Mouse (Mus musculus) midbrain, embryonic 13.5 days (tissue): ENCODE data around the gene Dusp15. TPM values are rescaled to one million over a fixed set of nuclear protein-coding genes. Genes with fewer than 3 reads are reported as not detected.

ENCODE experiments used
- ATAC-seq: fragments of 200-750 bp; cut with Nextera tagmentation; 2 replicates; pipeline ENCODE4 v1.8.0; 2017; ENCODE audit warnings: mild to moderate bottlenecking, moderate TSS enrichment, moderate library complexity
- H3K27ac ChIP-seq: fragments of 300-500 bp; sonication (generic); 2 replicates; pipeline ENCODE4 v1.5.1; 2015; ENCODE audit warnings: inconsistent platforms, mild to moderate bottlenecking, moderate library complexity
- H3K27me3 ChIP-seq: fragments of 300-500 bp; sonication (generic); 2 replicates; pipeline ENCODE4 v1.6.1; 2015; ENCODE audit warnings: mild to moderate bottlenecking, inconsistent platforms
- H3K36me3 ChIP-seq: fragments of 300-500 bp; sonication (generic); 2 replicates; pipeline ENCODE4 v1.6.1; 2015; ENCODE audit warnings: mild to moderate bottlenecking, inconsistent platforms
- H3K4me1 ChIP-seq: fragments of 300-500 bp; sonication (generic); replicated peaks from 2 replicates; pipeline ENCODE4 v1.6.1; 2015; ENCODE audit warnings: inconsistent platforms
- H3K4me2 ChIP-seq: fragments of 300-500 bp; sonication (generic); replicated peaks from 2 replicates; pipeline ENCODE4 v1.6.1; 2015; ENCODE audit warnings: moderate library complexity, mild to moderate bottlenecking, inconsistent platforms
- H3K4me3 ChIP-seq: fragments of 300-500 bp; sonication (generic); replicated peaks from 2 replicates; pipeline ENCODE4 v1.5.1; 2015; ENCODE audit warnings: mild to moderate bottlenecking, inconsistent platforms
- H3K9ac ChIP-seq: fragments of 300-500 bp; sonication (generic); replicated peaks from 2 replicates; pipeline ENCODE4 v1.6.1; 2015; ENCODE audit warnings: mild to moderate bottlenecking, inconsistent platforms
- H3K9me3 ChIP-seq: fragments of 300-500 bp; sonication (generic); 2 replicates; pipeline ENCODE4 v1.6.1; 2016; ENCODE audit warnings: mild to moderate bottlenecking, inconsistent platforms
- WGBS: fragments of 180-500 bp; shearing (Covaris S2); methylation state at CpG from one replicate; pipeline ENCODE4 v1.1.7; 2015; 5-methylcytosine and 5-hydroxymethylcytosine counted together
- polyA plus RNA-seq: library from polyadenylated mRNA; unstranded; fragments of >200 nt; fragmentation: Nextera tagmentation; extraction: Ambion mirVana; gene quantifications from 2 replicates; pipeline ENCODE4 v1.2.1, GENCODE M21; 2015

The Dusp15 gene
- polyA plus RNA-seq, 1 experiment from 2014 or later: 6.3 TPM

DNA sequence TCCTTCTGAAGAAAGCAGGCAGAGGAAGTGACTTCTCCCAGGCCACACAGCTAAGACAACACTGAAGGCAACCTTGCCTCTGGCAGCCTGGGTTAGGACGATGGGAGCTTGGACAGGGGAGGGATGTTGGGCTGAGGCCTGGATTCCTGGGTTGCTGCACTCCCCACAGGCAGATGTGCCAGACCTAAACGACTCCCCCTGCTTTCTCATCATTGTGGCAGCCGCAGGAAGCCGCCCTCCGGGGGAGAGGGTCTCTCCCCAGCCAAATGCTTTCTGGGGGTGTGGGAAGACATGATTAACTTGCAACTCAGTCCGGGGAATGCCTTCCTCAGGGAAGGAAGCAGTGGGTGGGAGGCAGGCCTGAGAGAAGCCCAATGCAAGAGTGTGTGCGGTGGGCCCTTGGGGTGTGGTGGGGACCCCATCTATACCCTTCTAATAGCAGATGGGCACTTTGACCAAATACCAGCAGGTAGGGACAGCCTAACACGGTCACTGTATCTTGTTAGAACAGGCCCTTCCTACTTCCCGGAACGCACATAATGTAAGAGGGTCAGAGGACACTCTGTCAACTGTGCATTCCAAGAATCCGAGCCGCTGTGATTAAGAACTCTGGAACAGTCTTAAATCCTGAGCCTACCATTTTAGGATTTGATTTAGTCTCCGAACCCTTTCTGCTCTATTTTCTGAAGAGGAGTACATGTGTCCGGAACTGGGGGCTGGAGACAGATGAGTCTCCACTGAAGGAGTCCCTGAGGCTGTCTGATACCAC lies 23.1 kb downstream of the Dusp15 start:
- Histone ChIP-seq H3K9me3 (no peaks in the 10 kb centered on the region), H3K4me3 (no peak overlapping the region), H3K36me3 (no peaks in the 10 kb centered on the region), H3K27ac (no peak overlapping the region), H3K27me3 (no peaks in the 10 kb centered on the region), H3K4me2 (no peak overlapping the region), H3K4me1 (no peaks in the 10 kb centered on the region), H3K9ac (no peak overlapping the region)
- whole genome bisulfite sequencing: 58% methylated on average over 14 of the region's 14 CpGs
- ATAC-seq: no peak

DNA sequence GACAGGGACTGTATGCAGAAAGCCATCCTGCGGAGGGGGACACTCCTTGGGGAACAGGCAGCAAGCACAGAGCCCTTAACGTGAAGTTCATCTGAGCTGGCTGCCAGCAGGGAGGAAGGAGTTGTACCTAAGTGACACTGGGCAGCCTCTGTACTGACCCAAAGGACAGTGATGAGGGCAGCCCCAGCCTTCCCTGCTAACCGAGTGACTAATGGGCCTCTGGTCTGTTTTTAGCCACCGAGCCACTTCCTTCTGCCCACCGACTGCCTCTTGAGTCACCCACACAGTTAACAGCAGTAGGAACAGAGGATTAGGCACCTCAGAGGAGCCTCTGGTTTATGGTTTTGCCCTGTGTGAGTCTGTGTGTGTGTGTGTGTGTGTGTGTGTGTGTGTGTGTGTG lies 24.1 kb downstream of the Dusp15 start:
- Histone ChIP-seq H3K36me3 (no peaks in the 10 kb centered on the region), H3K4me1 (no peaks in the 10 kb centered on the region), H3K9me3 (no peaks in the 10 kb centered on the region), H3K27me3 (no peaks in the 10 kb centered on the region), H3K27ac (no peak overlapping the region), H3K9ac (no peak overlapping the region), H3K4me2 (no peak overlapping the region), H3K4me3 (no peak overlapping the region)
- no peak for ATAC-seq
- 67% methylated on average over 5 of the region's 5 CpGs for WGBS

- H3K9me3 ChIP-seq: no peaks in the 10 kb centered on the region
- H3K4me2 ChIP-seq: no peak overlapping the region
- H3K36me3 ChIP-seq: no peaks in the 10 kb centered on the region
- H3K27ac ChIP-seq: no peak overlapping the region
- no peaks in the 10 kb centered on the region for H3K27me3 ChIP-seq
- no peaks in the 10 kb centered on the region for H3K4me1 ChIP-seq
- no peak overlapping the region for H3K9ac ChIP-seq
- 81% methylated on average over 9 of the region's 9 CpGs for WGBS
- no peak overlapping the region for H3K4me3 ChIP-seq
- ATAC-seq: no peak
These were observed 24.6 kb downstream of the Dusp15 start for GRCm38 (mm10) chr2:152926896-152927295.

GRCm38 (mm10) chr2:152925189-152925872 lies 26.2 kb downstream of the Dusp15 start:
- H3K4me3 ChIP-seq: no peak overlapping the region
- no peaks in the 10 kb centered on the region for H3K4me1 ChIP-seq
- WGBS: 75% methylated on average over 11 of the region's 11 CpGs
- no peak overlapping the region for H3K27ac ChIP-seq
- no peaks in the 10 kb centered on the region for H3K36me3 ChIP-seq
- no peak overlapping the region for H3K4me2 ChIP-seq
- H3K27me3 ChIP-seq: no peaks in the 10 kb centered on the region
- H3K9ac ChIP-seq: no peak overlapping the region
- ATAC-seq: no peak
- no peaks in the 10 kb centered on the region for H3K9me3 ChIP-seq

- Histone ChIP-seq H3K4me1 (no peaks in the 10 kb centered on the region), H3K27ac (no peak overlapping the region), H3K9me3 (no peaks in the 10 kb centered on the region), H3K4me3 (no peak overlapping the region), H3K36me3 (no peaks in the 10 kb centered on the region), H3K27me3 (no peaks in the 10 kb centered on the region), H3K9ac (no peak overlapping the region), H3K4me2 (no peak overlapping the region)
- 86% methylated on average over 5 of the region's 5 CpGs for WGBS
- no peak for ATAC-seq
These were observed 27.0 kb downstream of the Dusp15 start for GRCm38 (mm10) chr2:152924543-152924942.

GRCm38 (mm10) chr2:152924128-152924527 lies 27.4 kb downstream of the Dusp15 start:
- H3K9ac ChIP-seq: no peak overlapping the region
- H3K27ac ChIP-seq: no peak overlapping the region
- H3K4me3 ChIP-seq: no peak overlapping the region
- WGBS: 49% methylated on average over 8 of the region's 8 CpGs
- H3K36me3 ChIP-seq: no peaks in the 10 kb centered on the region
- no peaks in the 10 kb centered on the region for H3K27me3 ChIP-seq
- H3K4me1 ChIP-seq: no peaks in the 10 kb centered on the region
- no peak for ATAC-seq
- H3K9me3 ChIP-seq: no peaks in the 10 kb centered on the region
- H3K4me2 ChIP-seq: no peak overlapping the region

- no peak for ATAC-seq
- Histone ChIP-seq H3K27me3 (no peaks in the 10 kb centered on the region), H3K9ac (no peak overlapping the region), H3K9me3 (no peaks in the 10 kb centered on the region), H3K4me3 (no peak overlapping the region), H3K4me1 (no peaks in the 10 kb centered on the region), H3K27ac (no peak overlapping the region), H3K36me3 (no peaks in the 10 kb centered on the region), H3K4me2 (no peak overlapping the region)
- 61% methylated on average over 3 of the region's 3 CpGs for WGBS
These were observed 27.9 kb downstream of the Dusp15 start for GRCm38 (mm10) chr2:152923621-152924020.

DNA sequence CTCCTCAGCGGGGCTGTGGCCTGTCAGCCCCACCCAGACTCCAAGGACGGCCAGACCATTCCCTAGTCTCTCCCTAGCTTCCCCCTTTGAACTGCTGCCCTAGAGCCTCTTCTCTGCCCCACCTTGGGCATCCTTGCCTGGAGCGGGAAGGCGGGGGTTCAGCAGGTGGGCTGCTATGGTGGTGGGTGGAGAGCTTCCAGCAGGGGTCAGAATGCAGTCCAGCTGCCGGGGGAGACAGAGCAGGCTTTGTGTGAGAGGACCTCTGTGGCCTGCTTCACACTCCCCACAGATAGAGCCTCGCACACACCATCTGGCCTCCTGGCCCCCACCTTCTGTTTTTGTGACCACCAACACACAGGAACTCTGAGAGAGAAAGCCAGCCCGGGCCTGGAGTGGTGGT lies 29.1 kb downstream of the Dusp15 start:
- Histone ChIP-seq H3K27me3 (no peaks in the 10 kb centered on the region), H3K4me1 (no peaks in the 10 kb centered on the region), H3K9me3 (no peaks in the 10 kb centered on the region), H3K36me3 (no peaks in the 10 kb centered on the region), H3K9ac (no peak overlapping the region), H3K4me3 (no peak overlapping the region), H3K4me2 (no peak overlapping the region), H3K27ac (no peak overlapping the region)
- 36% methylated on average over 6 of the region's 7 CpGs for WGBS
- no peak for ATAC-seq

- Histone ChIP-seq H3K27me3 (peaks cover 14% of the 10 kb centered on the region), H3K9me3 (no peaks in the 10 kb centered on the region), H3K4me2 (no peak overlapping the region), H3K36me3 (no peaks in the 10 kb centered on the region), H3K4me3 (no peak overlapping the region), H3K4me1 (0 out of 2 replicates have a peak, but pooled peaks cover 8% of the 10 kb centered on the region), H3K9ac (no peak overlapping the region), H3K27ac (no peak overlapping the region)
- 56% methylated on average over 9 of the region's 9 CpGs for WGBS
- ATAC-seq: no peak
These were observed 33.8 kb downstream of the Dusp15 start for GRCm38 (mm10) chr2:152917671-152918070.

GRCm38 (mm10) chr2:152916111-152916510 lies 35.4 kb downstream of the Dusp15 start:
- 59% methylated on average over 5 of the region's 5 CpGs for WGBS

GRCm38 (mm10) chr2:152915453-152915852 lies 36.0 kb downstream of the Dusp15 start:
- no peak for ATAC-seq
- Histone ChIP-seq H3K4me3 (no peak overlapping the region), H3K4me1 (0 out of 2 replicates have a peak, but pooled peaks cover 8% of the 10 kb centered on the region), H3K4me2 (no peak overlapping the region), H3K9me3 (no peaks in the 10 kb centered on the region), H3K9ac (no peak overlapping the region), H3K36me3 (no peaks in the 10 kb centered on the region), H3K27ac (no peak overlapping the region), H3K27me3 (peaks cover 36% of the 10 kb centered on the region)
- WGBS: 72% methylated on average over 4 of the region's 4 CpGs

More at GRCm38 (mm10) chr2:152916111-152916510, 35.4 kb downstream of the Dusp15 start:
- Histone ChIP-seq H3K36me3 (no peaks in the 10 kb centered on the region), H3K27me3 (peaks cover 29% of the 10 kb centered on the region), H3K4me1 (0 out of 2 replicates have a peak, but pooled peaks cover 8% of the 10 kb centered on the region), H3K4me2 (no peak overlapping the region), H3K27ac (no peak overlapping the region), H3K4me3 (no peak overlapping the region), H3K9ac (no peak overlapping the region), H3K9me3 (no peaks in the 10 kb centered on the region)
- ATAC-seq: no peak

GRCm38 (mm10) chr2:152914310-152915120 lies 37.0 kb downstream of the Dusp15 start:
- 4% methylated on average over 15 of the region's 18 CpGs for WGBS
- Histone ChIP-seq H3K27ac (no peak overlapping the region), H3K4me1 (0 out of 2 replicates have a peak, but pooled peaks cover 8% of the 10 kb centered on the region), H3K4me3 (peak overlapping the region; percentile 17), H3K9ac (peak overlapping the region; percentile 53), H3K36me3 (no peaks in the 10 kb centered on the region), H3K9me3 (no peaks in the 10 kb centered on the region), H3K4me2 (peak overlapping the region; percentile 44), H3K27me3 (peaks cover 39% of the 10 kb centered on the region)
- peak; percentile 87 for ATAC-seq
